Mouse (Mus musculus) hindbrain, embryonic 15.5 days (tissue): ENCODE measurements around the gene N4bp3. TPM values are rescaled to one million over a fixed set of nuclear protein-coding genes. Genes with fewer than 3 reads are reported as not detected.
"Not testable (repeated sequence)": the region's sequence is repeated elsewhere in the genome, so short reads cannot be mapped to it uniquely, and the experiment has no call there.

ENCODE experiments used
- ATAC-seq: fragments of 200-750 bp; cut with Nextera tagmentation; 2 replicates; pipeline ENCODE4 v1.8.0; 2017; ENCODE audit warnings: low read depth, moderate number of reproducible peaks, moderate TSS enrichment; ENCODE audit not compliant: low FRiP score
- H3K27ac ChIP-seq: fragments of 300-500 bp; sonication (generic); replicated peaks from 2 replicates; pipeline ENCODE4 v1.5.1; 2015; ENCODE audit warnings: mild to moderate bottlenecking, inconsistent platforms
- H3K27me3 ChIP-seq: fragments of 300-500 bp; sonication (generic); 2 replicates; pipeline ENCODE4 v1.6.1; 2015; ENCODE audit warnings: control low read depth, inconsistent platforms
- H3K36me3 ChIP-seq: fragments of 300-500 bp; sonication (generic); 2 replicates; pipeline ENCODE4 v1.6.1; 2015; ENCODE audit warnings: control low read depth, inconsistent platforms
- H3K4me1 ChIP-seq: fragments of 300-500 bp; sonication (generic); replicated peaks from 2 replicates; pipeline ENCODE4 v1.6.1; 2015; ENCODE audit warnings: control low read depth, inconsistent platforms
- H3K4me2 ChIP-seq: fragments of 300-500 bp; sonication (generic); 2 replicates; pipeline ENCODE4 v1.6.1; 2015; ENCODE audit warnings: moderate library complexity, mild to moderate bottlenecking, inconsistent platforms
- H3K4me3 ChIP-seq: fragments of 300-500 bp; sonication (generic); 2 replicates; pipeline ENCODE4 v1.5.1; 2015; ENCODE audit warnings: mild to moderate bottlenecking, inconsistent platforms
- H3K9ac ChIP-seq: fragments of 300-500 bp; sonication (generic); 2 replicates; pipeline ENCODE4 v1.6.1; 2015; ENCODE audit warnings: inconsistent platforms
- H3K9me3 ChIP-seq: fragments of 300-500 bp; sonication (generic); 2 replicates; pipeline ENCODE4 v1.6.1; 2016; ENCODE audit warnings: control low read depth, inconsistent platforms
- WGBS: fragments of 180-500 bp; shearing (Covaris S2); methylation state at CpG from one replicate; pipeline ENCODE4 v1.1.7; 2015; 5-methylcytosine and 5-hydroxymethylcytosine counted together
- polyA plus RNA-seq: library from polyadenylated mRNA; unstranded; fragments of >200 nt; fragmentation: Nextera tagmentation; extraction: Ambion mirVana; gene quantifications from 2 replicates; pipeline ENCODE4 v1.2.1, GENCODE M21; 2015

N4bp3 gene
- polyA plus RNA-seq, 1 experiment from 2014 or later: 29.8 TPM

DNA sequence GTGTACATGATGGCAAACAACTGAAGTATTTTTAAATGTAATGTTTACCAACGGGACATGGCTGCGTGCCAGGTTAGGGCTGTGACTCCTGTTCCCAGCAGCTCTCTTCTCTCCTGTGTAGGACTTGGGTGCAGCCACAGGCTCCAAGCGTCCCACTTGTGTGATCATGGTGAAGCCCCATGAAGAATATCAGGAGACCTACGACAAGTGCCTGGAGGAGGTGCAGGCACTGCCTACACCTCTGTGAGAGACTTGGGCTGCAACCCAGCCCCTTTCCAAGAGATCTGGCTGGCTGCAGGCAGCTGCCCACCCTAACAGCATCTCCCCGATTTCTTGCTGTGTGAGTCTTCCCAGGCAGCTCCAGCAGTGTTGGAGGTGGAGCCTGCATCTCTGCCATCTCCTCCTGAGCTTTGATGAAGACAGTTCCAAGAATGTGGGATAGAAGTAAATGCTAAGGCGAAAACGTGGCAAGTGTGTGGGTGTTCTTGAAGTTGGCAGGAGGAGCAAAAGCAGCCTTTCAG, 27.6 kb downstream of the N4bp3 start:
- no peaks in the 10 kb centered on the region for H3K9me3 ChIP-seq
- H3K9ac ChIP-seq: no peak overlapping the region
- ATAC-seq: no peak
- no peak overlapping the region for H3K4me2 ChIP-seq
- no peak overlapping the region for H3K4me3 ChIP-seq
- 92% methylated on average over 7 of the region's 7 CpGs for WGBS
- no peak overlapping the region for H3K27ac ChIP-seq
- H3K36me3 ChIP-seq: peaks cover 51% of the 10 kb centered on the region
- no peaks in the 10 kb centered on the region for H3K27me3 ChIP-seq
- H3K4me1 ChIP-seq: peaks cover 14% of the 10 kb centered on the region

DNA sequence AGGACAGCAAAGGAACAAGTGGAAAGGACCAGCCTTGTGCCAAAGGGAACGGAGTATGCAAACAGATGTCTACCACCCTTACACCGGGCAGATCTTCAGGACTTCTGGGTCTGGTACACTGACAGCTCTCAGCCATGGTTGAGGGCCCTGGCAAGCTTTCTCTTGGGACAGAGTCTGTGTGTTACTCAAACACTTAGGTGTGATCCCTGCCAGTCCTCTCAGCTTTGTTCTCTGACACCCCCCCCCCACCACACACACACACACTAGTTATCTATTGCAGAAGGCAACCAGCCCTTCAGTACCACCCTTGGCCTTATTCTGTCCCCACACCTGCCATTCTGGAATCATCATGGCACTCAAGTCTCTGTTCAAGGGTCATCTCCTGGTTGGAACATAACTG, 28.9 kb downstream of the N4bp3 start:
- H3K9ac ChIP-seq: no peak overlapping the region
- WGBS: 89% methylated on average over 2 of the region's 2 CpGs
- ATAC-seq: no peak

DNA sequence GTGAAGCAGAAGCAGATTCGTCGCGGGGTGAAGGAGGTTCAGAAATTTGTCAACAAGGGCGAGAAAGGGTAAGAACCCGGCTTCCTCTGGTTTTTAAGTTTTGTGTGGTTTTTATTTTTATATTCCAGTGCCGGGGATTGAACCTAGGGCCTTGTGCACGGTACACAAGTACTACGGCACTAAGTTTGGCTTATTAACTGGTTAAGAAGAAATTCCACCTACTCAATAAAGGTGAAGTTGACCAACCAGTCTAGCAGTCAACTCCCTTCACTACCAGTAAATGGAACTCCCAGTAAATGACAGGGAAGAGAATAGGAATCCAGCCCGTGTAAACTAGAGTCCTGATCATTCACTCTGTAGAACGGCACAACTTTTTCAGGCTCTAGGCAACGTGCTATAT, 30.6 kb downstream of the N4bp3 start:
- no peaks in the 10 kb centered on the region for H3K9me3 ChIP-seq
- peak overlapping the region; percentile 55 for H3K9ac ChIP-seq
- H3K4me1 ChIP-seq: peaks cover 23% of the 10 kb centered on the region
- H3K27ac ChIP-seq: 0 out of 2 replicates have a peak overlapping the region, but pooled peaks have one; percentile 7
- H3K36me3 ChIP-seq: peaks cover 25% of the 10 kb centered on the region
- peak overlapping the region; percentile 75 for H3K4me2 ChIP-seq
- WGBS: 2% methylated on average over 11 of the region's 11 CpGs
- H3K27me3 ChIP-seq: no peaks in the 10 kb centered on the region
- peak overlapping the region; percentile 77 for H3K4me3 ChIP-seq
- no peak for ATAC-seq

More for the DNA sequence above, 28.9 kb downstream of the N4bp3 start:
- Histone ChIP-seq H3K9me3 (no peaks in the 10 kb centered on the region), H3K27ac (no peak overlapping the region), H3K4me3 (no peak overlapping the region), H3K36me3 (peaks cover 39% of the 10 kb centered on the region), H3K4me2 (no peak overlapping the region), H3K4me1 (peaks cover 14% of the 10 kb centered on the region), H3K27me3 (no peaks in the 10 kb centered on the region)

DNA sequence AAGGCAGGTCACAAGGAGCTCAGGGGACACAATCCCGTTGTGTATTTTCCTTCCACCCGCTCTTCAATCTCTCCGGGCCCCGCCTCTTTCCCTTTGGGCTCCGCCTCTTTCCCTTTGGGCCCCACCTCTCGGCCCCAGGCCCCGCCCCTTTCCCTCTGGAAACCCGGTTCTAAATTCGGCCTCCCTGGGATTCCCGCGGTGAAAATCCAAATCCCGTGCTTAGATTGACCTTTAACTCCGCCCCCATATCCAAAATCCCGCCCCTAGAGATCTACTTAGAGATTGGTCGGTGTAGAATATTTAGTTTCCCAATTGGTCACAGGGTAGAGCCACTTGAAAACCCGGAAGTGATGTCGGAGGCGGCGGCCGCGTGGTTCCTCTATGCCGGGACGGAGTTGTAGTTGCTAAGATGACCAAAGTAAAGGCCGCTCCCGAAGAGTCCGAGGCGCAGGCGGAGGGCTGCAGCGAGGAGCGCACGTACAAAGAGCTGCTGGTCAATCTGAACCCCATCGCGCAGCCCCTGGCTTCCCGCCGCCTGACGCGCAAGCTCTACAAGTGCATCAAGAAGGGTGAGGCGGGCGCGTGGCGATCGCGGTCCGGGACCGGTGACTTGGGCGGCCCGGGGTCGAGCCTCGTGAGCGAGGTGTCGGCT, 31.1 kb downstream of the N4bp3 start, which contains the start of gene Nhp2:
TSS of gene Nhp2 (plus strand) at position 327 of the 652 bp plus-strand sequence.
- Histone ChIP-seq H3K9me3 (no peaks in the 10 kb centered on the region), H3K27ac (0 out of 2 replicates have a peak within 1 kb of the TSS, but pooled peaks have one; percentile 7), H3K27me3 (no peaks in the 10 kb centered on the region), H3K4me3 (peak within 1 kb of the TSS; percentile 77), H3K36me3 (peaks cover 19% of the 10 kb centered on the region), H3K9ac (peak within 1 kb of the TSS; percentile 55), H3K4me1 (peaks cover 25% of the 10 kb centered on the region), H3K4me2 (peak within 1 kb of the TSS; percentile 75)
- ATAC-seq: peak; percentile 95
- WGBS: under 1% methylated on average over 51 of the region's 51 CpGs

DNA sequence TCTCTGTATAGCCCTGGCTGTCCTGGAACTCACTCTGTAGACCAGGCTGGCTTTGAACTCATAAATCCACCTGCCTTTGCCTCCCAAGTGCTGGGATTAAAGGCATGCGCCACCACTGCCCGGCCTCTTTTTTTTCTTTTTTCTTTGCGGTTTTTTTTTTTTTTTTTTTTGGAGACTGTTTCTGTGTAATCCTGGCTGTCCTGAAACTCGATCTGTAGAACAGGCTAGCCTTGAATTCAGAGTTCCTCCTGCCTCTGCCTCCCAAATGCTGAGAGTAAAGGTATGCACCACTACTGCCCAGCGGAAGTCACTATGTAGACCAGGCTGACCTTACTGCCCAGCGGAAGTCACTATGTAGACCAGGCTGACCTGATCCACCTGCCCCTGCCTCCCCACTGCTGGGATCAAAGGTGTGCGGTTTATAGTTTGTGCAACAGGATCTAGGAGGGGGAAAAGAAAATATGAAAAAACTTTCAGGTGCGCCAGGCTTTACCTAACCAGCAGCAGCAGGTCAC, 31.7 kb downstream of the N4bp3 start:
- Histone ChIP-seq H3K4me1 (peaks cover 25% of the 10 kb centered on the region), H3K9me3 (no peaks in the 10 kb centered on the region), H3K27me3 (no peaks in the 10 kb centered on the region), H3K9ac (no peak overlapping the region), H3K27ac (no peak overlapping the region), H3K4me3 (peak overlapping the region; percentile 77), H3K4me2 (peak overlapping the region; percentile 75), H3K36me3 (peaks cover 13% of the 10 kb centered on the region)
- ATAC-seq: no peak; the same call in 1 of the 2 replicates
- WGBS: 45% methylated on average over 8 of the region's 8 CpGs

DNA sequence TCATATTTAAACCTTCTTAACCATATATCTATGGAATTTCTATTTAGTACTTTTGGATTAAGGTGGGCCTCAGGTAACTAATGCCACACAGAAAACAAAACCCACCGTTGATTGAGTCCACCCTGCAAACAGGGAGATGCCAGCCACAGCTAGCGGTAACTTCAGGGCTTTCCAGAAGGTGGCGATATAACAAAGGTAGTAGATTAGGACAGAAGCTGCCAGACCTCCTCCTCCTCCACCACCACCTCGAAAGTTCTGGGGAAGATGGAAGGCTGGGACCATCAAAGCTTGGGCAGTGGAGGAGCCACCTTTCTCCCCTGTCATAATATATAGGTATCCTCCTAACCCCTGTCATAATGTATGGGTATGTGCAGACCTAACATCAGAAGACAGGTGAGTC, 32.9 kb downstream of the N4bp3 start:
- no peaks in the 10 kb centered on the region for H3K9me3 ChIP-seq
- H3K4me2 ChIP-seq: no peak overlapping the region
- 0 out of 2 replicates have a peak, but pooled peaks cover under 1% of the 10 kb centered on the region for H3K36me3 ChIP-seq
- H3K4me3 ChIP-seq: no peak overlapping the region
- 3% methylated on average over 4 of the region's 4 CpGs for WGBS
- H3K9ac ChIP-seq: no peak overlapping the region
- no peak for ATAC-seq
- H3K27me3 ChIP-seq: no peaks in the 10 kb centered on the region
- no peak overlapping the region for H3K27ac ChIP-seq
- H3K4me1 ChIP-seq: peaks cover 25% of the 10 kb centered on the region

DNA sequence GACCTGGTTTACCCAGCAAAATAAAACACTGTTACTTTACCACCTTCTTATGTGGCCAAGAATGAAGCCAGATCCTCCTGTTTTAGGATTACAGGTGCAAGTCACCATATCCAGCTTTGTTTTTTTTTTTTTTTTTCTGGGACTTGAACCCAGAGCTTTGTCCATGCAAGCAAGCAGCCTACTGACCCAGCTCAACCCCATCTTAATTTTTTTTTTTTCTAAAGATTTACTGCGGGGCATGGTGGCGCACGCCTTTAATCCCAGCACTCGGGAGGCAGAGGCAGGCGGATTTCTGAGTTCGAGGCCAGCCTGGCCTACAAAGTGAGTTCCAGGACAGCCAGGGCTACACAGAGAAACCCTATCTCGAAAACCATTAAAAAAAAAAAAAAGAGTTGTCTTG, 34.5 kb downstream of the N4bp3 start:
- H3K36me3 ChIP-seq, H3K27ac ChIP-seq, H3K27me3 ChIP-seq, ATAC-seq, H3K4me3 ChIP-seq, H3K9me3 ChIP-seq: not testable (repeated sequence)
- 95% methylated on average over 7 of the region's 7 CpGs for WGBS
- Histone ChIP-seq H3K4me2 (peak overlapping the region; percentile 60), H3K4me1 (peaks cover 25% of the 10 kb centered on the region), H3K9ac (peak overlapping the region; percentile 42; the same call in 1 of the 2 replicates)

DNA sequence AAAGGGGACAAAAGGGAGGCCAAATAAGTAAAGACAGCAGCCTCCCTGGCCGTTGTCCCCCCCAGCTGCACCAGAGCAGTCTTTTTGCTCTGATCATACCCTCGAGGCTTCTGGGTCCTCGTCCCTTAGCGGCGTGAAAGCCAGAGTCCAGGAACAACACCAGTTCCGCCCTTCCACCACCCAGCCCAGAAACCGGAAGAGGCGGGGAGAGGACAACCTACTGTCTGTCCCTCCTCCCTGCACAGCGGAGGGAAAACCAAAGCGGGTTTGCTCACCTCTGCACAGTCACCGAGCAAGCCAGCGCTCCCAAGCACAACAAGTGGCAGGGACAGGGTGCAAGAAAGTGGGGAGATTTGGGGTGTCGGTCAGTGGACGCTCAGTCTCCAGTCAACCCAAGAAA, 35.0 kb downstream of the N4bp3 start:
- Histone ChIP-seq H3K27me3 (no peaks in the 10 kb centered on the region), H3K4me1 (peaks cover 21% of the 10 kb centered on the region), H3K4me2 (peak overlapping the region; percentile 60), H3K9me3 (no peaks in the 10 kb centered on the region), H3K4me3 (peak overlapping the region; percentile 35), H3K36me3 (no peaks in the 10 kb centered on the region), H3K9ac (peak overlapping the region; percentile 42), H3K27ac (0 out of 2 replicates have a peak overlapping the region, but pooled peaks have one; percentile 6)
- no peak for ATAC-seq
- WGBS: 6% methylated on average over 14 of the region's 14 CpGs

DNA sequence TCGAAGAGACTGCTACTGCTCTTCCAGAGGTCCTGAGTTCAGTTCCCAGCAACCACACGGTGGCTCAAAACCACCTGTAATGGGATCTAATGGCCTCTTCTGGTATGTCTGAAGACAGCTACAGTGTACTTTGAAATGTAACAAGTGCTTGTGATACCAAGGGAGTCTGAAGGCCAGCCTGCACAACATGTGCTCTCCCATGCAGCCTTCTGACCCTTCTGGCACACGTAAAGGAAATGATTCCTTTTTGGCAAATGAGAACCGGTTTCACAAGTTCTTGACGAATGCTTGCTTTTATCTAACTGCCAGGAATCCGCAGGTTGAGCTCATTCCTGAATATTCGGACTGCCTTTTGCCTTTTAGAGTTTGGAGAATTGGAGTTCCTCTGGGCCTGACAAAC, 35.5 kb downstream of the N4bp3 start:
- WGBS: 49% methylated on average over 7 of the region's 7 CpGs
- peak overlapping the region; percentile 35 for H3K4me3 ChIP-seq
- H3K4me1 ChIP-seq: peaks cover 16% of the 10 kb centered on the region
- H3K4me2 ChIP-seq: peak overlapping the region; percentile 60
- peak overlapping the region; percentile 42; the same call in 1 of the 2 replicates for H3K9ac ChIP-seq
- no peaks in the 10 kb centered on the region for H3K9me3 ChIP-seq
- no peak for ATAC-seq
- H3K36me3 ChIP-seq: no peaks in the 10 kb centered on the region
- H3K27me3 ChIP-seq: no peaks in the 10 kb centered on the region
- H3K27ac ChIP-seq: 0 out of 2 replicates have a peak overlapping the region, but pooled peaks have one; percentile 6

DNA sequence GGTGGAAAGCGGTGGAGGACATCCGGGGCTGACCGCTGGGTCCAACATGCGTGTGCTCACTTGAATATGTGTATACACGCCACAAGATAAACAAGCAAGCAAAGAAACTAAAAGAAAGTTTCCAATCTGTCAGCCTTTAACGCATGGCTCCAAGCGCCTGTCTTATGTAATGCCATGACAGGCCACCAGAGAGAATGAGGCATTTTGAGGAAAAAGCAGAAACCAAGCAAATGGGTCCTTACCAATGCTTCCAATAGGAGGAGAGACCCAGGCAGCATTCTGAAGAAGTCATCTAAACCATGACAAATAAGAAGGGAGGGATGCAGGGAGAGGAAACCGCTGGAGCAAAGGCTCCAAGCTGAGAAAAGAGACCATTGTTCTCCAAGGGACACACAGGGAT, 36.4 kb downstream of the N4bp3 start:
- WGBS: 83% methylated on average over 8 of the region's 8 CpGs
- Histone ChIP-seq H3K4me2 (no peak overlapping the region), H3K27me3 (no peaks in the 10 kb centered on the region), H3K36me3 (no peaks in the 10 kb centered on the region), H3K4me1 (peaks cover 14% of the 10 kb centered on the region), H3K27ac (no peak overlapping the region), H3K4me3 (no peak overlapping the region), H3K9me3 (no peaks in the 10 kb centered on the region), H3K9ac (no peak overlapping the region)
- no peak for ATAC-seq

DNA sequence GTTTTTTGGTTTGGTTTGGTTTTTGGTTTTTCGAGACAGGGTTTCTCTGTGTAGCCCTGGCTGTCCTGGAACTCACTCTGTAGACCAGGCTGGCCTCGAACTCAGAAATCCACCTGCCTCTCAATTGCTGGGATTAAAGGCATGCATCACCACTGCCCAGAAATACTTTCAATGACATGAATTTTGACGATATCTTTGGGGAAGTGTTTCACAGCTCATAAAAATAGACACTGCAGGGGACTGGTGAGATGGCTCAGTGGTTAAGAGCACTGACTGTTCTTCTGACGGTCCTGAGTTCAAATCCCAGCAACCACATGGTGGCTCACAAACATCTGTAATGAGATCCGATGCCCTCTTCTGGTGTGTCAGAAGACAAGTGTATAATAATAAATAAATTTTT, 40.7 kb downstream of the N4bp3 start:
- not testable (repeated sequence) for H3K4me2 ChIP-seq, H3K36me3 ChIP-seq, H3K9ac ChIP-seq, H3K9me3 ChIP-seq, H3K27ac ChIP-seq, ATAC-seq, H3K27me3 ChIP-seq, H3K4me3 ChIP-seq
- 88% methylated on average over 5 of the region's 5 CpGs for WGBS
- peaks cover 13% of the 10 kb centered on the region for H3K4me1 ChIP-seq

DNA sequence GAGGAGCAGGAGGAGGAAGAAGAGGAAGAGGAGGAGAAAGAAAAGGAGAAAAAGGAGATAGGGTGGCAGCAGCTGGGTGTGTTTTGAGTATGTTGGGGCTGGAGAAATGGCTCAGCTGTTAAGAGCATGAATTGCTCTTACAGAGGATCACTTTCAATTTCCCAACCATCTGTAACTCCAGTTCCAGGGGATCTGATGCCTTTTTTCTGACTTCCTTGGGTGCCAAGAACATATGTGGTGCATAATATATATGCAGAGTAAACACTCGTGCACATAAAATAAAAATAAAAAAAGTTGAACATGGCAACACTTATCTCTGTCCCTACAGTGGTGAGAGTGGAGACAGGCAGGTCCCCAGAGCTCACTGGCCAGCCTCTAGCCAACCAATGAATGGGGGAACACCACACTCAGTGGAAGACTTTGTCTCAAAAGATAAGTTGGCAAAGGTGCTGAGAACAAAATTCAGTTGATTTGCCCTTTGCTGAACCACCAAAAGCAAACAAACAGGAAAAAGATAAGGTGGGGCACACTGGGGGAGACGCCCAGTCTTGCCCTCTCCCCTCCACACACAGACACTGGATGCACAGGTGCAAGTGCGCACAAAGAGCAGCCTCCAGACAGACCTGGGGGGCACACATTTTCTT, 41.3 kb downstream of the N4bp3 start:
- no peak for ATAC-seq

More for the DNA sequence above, 41.3 kb downstream of the N4bp3 start:
- peaks cover 4% of the 10 kb centered on the region for H3K36me3 ChIP-seq
- H3K9me3 ChIP-seq: no peaks in the 10 kb centered on the region
- peaks cover 17% of the 10 kb centered on the region for H3K4me1 ChIP-seq
- WGBS: 84% methylated on average over 3 of the region's 3 CpGs
- H3K9ac ChIP-seq: no peak overlapping the region
- H3K4me3 ChIP-seq: no peak overlapping the region
- H3K27me3 ChIP-seq: no peaks in the 10 kb centered on the region
- H3K4me2 ChIP-seq: no peak overlapping the region
- H3K27ac ChIP-seq: no peak overlapping the region
